Comparison of ENCODE assay signal across 7 mouse cellular contexts in genomic region chr1:191420930-191421404, GRCm38 (mm10). TPM values are rescaled to one million over a fixed set of nuclear protein-coding genes. Genes with fewer than 3 reads are reported as not detected.
DNase-seq lines count a peak whose midpoint lies in the region; ATAC-seq and TF ChIP-seq lines count a peak whose summit lies in the region.

No protein-coding gene starts in this region.

- WGBS in kidney, adult 2 months, result 38% methylated on average over 6 of the region's 6 CpGs

- peak; percentile 30 for DNase-seq in gastrocnemius, postnatal 10 days
- peak; percentile 82 for DNase-seq in kidney, adult 2 months
- peak; percentile 70 for DNase-seq in lung, postnatal 25 days (ENCODE audit: low spot score)
- DNase-seq in yolk sac, embryonic 10.5 days (ENCODE audit: low spot score), result peak; percentile 49
- DNase-seq in cerebellum, adult 11-12 months, result no peak
- DNase-seq in right cerebral cortex, postnatal 10 days (ENCODE audit: low spot score in 2 of 2), result no peak

- peak; percentile 76 for ATAC-seq in activated CD4-positive, CD25-positive, alpha-beta regulatory T cell, adult 4 months

- peak overlapping the region; percentile 56 for H3K27ac ChIP-seq in kidney, adult 2 months (ENCODE audit: insufficient read depth, low read depth, low read length)

- TF ChIP-seq POLR2A in kidney, adult 2 months (IDR thresholded peaks at IDR 0.05; ENCODE audit: low read depth, low read length), result no peak

- TF ChIP-seq CTCF in kidney, adult 2 months (conservative IDR thresholded peaks at IDR 0.05; ENCODE audit: insufficient read depth, insufficient read length, low read depth, low read length), result no peak

- no peak overlapping the region for H3K4me3 ChIP-seq in kidney, adult 2 months (ENCODE audit: insufficient read depth, low read depth, low read length)

- no peaks in the 10 kb centered on the region for H3K27me3 ChIP-seq in kidney, adult 2 months (replicated peaks; ENCODE audit: control insufficient read depth, insufficient read depth, low read length)

- no peaks in the 10 kb centered on the region for H3K36me3 ChIP-seq in kidney, adult 2 months (ENCODE audit: control insufficient read depth, insufficient read depth, low read length)

- H3K4me1 ChIP-seq in kidney, adult 2 months (ENCODE audit: control insufficient read depth, insufficient read depth, low read length), result peaks cover 17% of the 10 kb centered on the region

RNA-seq across cellular contexts. Expression of gene Ppp2r5a, which starts 17.9 kb away (rescaled TPM):
- 10 to 100 TPM; 43.2 to 52.2 TPM for polyA plus RNA-seq in activated CD4-positive, CD25-positive, alpha-beta regulatory T cell, adult 4 months (2017; shearing (Covaris generic))
- total RNA-seq in gastrocnemius, postnatal 10 days (2021), result 10 to 100 TPM; 68.2 to 69.3 TPM
- 69.6 and 73.2 TPM in 2 replicates for polyA plus RNA-seq in kidney, adult 2 months (2012; rRNA removed)

Comparison
In these comparisons a context has a peak if more than half of its experiments do, and no peak if none do; other contexts are left out.
1. DNase-seq: peak in gastrocnemius, postnatal 10 days (single experiment), kidney, adult 2 months (single experiment), lung, postnatal 25 days (single experiment) and yolk sac, embryonic 10.5 days (single experiment); none in cerebellum, adult 11-12 months (single experiment) and right cerebral cortex, postnatal 10 days (0 of 2).